Mouse (Mus musculus) stomach, embryonic 15.5 days (tissue): ENCODE measurements at regions not wholly inside any gene's neighbourhood (a gene's known extent, or its start where the extent isn't known, plus 50 kb on each side); places are given as distances from the start of the nearest gene placed in this dataset.

ENCODE experiments used
- ATAC-seq: fragments of 200-750 bp; cut with Nextera tagmentation; 2 replicates; pipeline ENCODE4 v1.8.0; 2017; ENCODE audit warnings: low read depth, moderate number of reproducible peaks, moderate TSS enrichment; ENCODE audit not compliant: insufficient read depth, low FRiP score
- H3K27ac ChIP-seq: fragments of 300-500 bp; sonication (generic); 2 replicates; pipeline ENCODE4 v1.5.1; 2015; ENCODE audit warnings: mild to moderate bottlenecking, inconsistent platforms
- H3K27me3 ChIP-seq: fragments of 300-500 bp; sonication (generic); replicated peaks from 2 replicates; pipeline ENCODE4 v1.6.1; 2015; ENCODE audit warnings: inconsistent platforms
- H3K36me3 ChIP-seq: fragments of 300-500 bp; sonication (generic); 2 replicates; pipeline ENCODE4 v1.6.1; 2015; ENCODE audit warnings: inconsistent platforms
- H3K4me1 ChIP-seq: fragments of 300-500 bp; sonication (generic); 2 replicates; pipeline ENCODE4 v1.6.1; 2015; ENCODE audit warnings: inconsistent platforms
- H3K4me2 ChIP-seq: fragments of 300-500 bp; sonication (generic); 2 replicates; pipeline ENCODE4 v1.6.1; 2015; ENCODE audit warnings: mild to moderate bottlenecking, inconsistent platforms
- H3K4me3 ChIP-seq: fragments of 300-500 bp; sonication (generic); replicated peaks from 2 replicates; pipeline ENCODE4 v1.5.1; 2015; ENCODE audit warnings: inconsistent platforms
- H3K9ac ChIP-seq: fragments of 300-500 bp; sonication (generic); 2 replicates; pipeline ENCODE4 v1.6.1; 2015; ENCODE audit warnings: inconsistent platforms
- H3K9me3 ChIP-seq: fragments of 300-500 bp; sonication (generic); 2 replicates; pipeline ENCODE4 v1.6.1; 2016; ENCODE audit warnings: inconsistent platforms
- WGBS: fragments of 180-500 bp; shearing (Covaris S2); methylation state at CpG from one replicate; pipeline ENCODE4 v1.1.7; 2015; 5-methylcytosine and 5-hydroxymethylcytosine counted together

- H3K9ac ChIP-seq, result no peak overlapping the region
- H3K4me1 ChIP-seq, result peaks cover 27% of the 10 kb centered on the region
- H3K27ac ChIP-seq, result peak overlapping the region; percentile 69
- H3K27me3 ChIP-seq, result no peaks in the 10 kb centered on the region
- WGBS, result 72% methylated on average over 4 of the region's 4 CpGs
- no peak for ATAC-seq
- peak overlapping the region; percentile 51; the same call in 1 of the 2 replicates for H3K4me2 ChIP-seq
- H3K9me3 ChIP-seq, result no peaks in the 10 kb centered on the region
- no peaks in the 10 kb centered on the region for H3K36me3 ChIP-seq
- H3K4me3 ChIP-seq, result no peak overlapping the region
These were observed 221.2 kb downstream of the Fam43a start for GRCm38 (mm10) chr16:30820761-30821160.

DNA sequence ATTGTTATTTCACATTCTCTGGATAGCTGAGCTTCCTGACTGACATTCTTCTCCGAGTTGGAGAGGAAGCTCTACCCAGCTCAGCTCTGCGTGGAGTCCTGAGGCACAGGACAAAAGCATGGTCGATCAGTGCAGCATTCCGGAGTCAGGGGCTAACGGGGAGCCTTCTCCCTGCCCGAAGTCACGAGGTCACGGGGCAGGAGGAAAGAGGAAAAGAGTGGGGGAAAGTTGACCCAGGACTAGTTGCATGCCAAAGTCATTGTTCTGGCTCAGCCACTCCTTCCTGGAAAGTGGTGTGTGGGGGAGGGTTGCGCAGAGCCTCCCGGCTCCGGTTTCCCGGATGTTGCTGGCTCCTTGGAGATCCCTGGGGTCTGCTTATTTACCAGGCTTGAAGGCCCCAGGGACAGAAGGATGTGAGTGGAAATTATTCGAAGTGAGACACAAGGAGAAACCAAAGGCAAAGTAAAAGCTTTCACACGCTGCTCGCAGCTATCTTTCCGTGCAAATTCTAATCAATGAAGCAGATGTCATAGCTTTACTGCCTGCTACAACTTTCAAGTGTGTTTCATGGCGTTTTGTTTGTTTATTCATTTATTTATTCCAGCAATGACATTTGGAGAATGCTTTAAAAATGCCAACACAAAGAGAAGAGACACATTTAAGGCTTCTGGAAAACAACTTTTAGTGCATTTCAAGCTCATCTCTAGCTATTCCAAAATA is 221.8 kb downstream of the Fam43a start:
- H3K4me1 ChIP-seq, result peaks cover 30% of the 10 kb centered on the region
- peak overlapping the region; percentile 51 for H3K4me2 ChIP-seq
- H3K9me3 ChIP-seq, result no peaks in the 10 kb centered on the region
- WGBS, result 7% methylated on average over 17 of the region's 17 CpGs
- peak overlapping the region; percentile 13; the same call in 1 of the 2 replicates for H3K4me3 ChIP-seq
- H3K36me3 ChIP-seq, result no peaks in the 10 kb centered on the region
- no peak overlapping the region for H3K9ac ChIP-seq
- peak overlapping the region; percentile 69 for H3K27ac ChIP-seq
- peak; percentile 76 for ATAC-seq
- no peaks in the 10 kb centered on the region for H3K27me3 ChIP-seq

- H3K4me3 ChIP-seq, result no peak overlapping the region
- ATAC-seq, result no peak
- H3K4me1 ChIP-seq, result peaks cover 30% of the 10 kb centered on the region
- no peaks in the 10 kb centered on the region for H3K9me3 ChIP-seq
- peak overlapping the region; percentile 69 for H3K27ac ChIP-seq
- H3K36me3 ChIP-seq, result no peaks in the 10 kb centered on the region
- H3K4me2 ChIP-seq, result peak overlapping the region; percentile 51; the same call in 1 of the 2 replicates
- no peaks in the 10 kb centered on the region for H3K27me3 ChIP-seq
- 34% methylated on average over 13 of the region's 13 CpGs for WGBS
- no peak overlapping the region for H3K9ac ChIP-seq
These were observed 222.5 kb downstream of the Fam43a start for GRCm38 (mm10) chr16:30821911-30822578.

- ATAC-seq, result no peak
- no peaks in the 10 kb centered on the region for H3K9me3 ChIP-seq
- no peak overlapping the region for H3K9ac ChIP-seq
- H3K4me2 ChIP-seq, result no peak overlapping the region
- WGBS, result 50% methylated on average over 3 of the region's 3 CpGs
- H3K27ac ChIP-seq, result no peak overlapping the region
- no peaks in the 10 kb centered on the region for H3K27me3 ChIP-seq
- no peak overlapping the region for H3K4me3 ChIP-seq
- H3K36me3 ChIP-seq, result no peaks in the 10 kb centered on the region
- H3K4me1 ChIP-seq, result peaks cover 17% of the 10 kb centered on the region
These were observed 226.6 kb downstream of the Fam43a start for GRCm38 (mm10) chr16:30826128-30826527.

GRCm38 (mm10) chr16:30827901-30828608 is 228.5 kb downstream of the Fam43a start:
- no peak overlapping the region for H3K4me2 ChIP-seq
- ATAC-seq, result 0 out of 2 replicates have a peak, but pooled peaks have one; percentile 9
- no peaks in the 10 kb centered on the region for H3K27me3 ChIP-seq
- no peak overlapping the region for H3K27ac ChIP-seq
- H3K4me3 ChIP-seq, result no peak overlapping the region
- H3K9me3 ChIP-seq, result no peaks in the 10 kb centered on the region
- no peak overlapping the region for H3K9ac ChIP-seq
- H3K4me1 ChIP-seq, result 0 out of 2 replicates have a peak, but pooled peaks cover 3% of the 10 kb centered on the region
- no peaks in the 10 kb centered on the region for H3K36me3 ChIP-seq
- 67% methylated on average over 9 of the region's 9 CpGs for WGBS

DNA sequence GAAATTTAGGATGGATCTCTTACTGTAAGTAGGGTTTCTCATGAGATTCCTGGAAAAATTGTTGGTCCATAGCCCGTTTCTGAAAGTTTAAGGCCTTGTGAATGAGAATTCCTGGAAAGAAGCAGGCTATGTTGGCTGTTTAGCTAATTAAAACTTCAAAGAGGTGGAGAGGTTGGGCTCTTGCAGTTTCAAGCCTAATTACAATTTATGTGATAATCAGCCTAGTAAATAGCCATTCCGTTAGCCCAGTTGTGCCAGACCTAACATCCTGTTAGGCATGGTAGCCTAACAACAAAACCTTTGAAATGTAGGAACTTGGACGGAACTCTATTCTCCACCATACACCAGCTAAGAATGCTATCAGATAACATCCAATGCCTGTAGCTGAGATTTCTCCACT is 235.0 kb downstream of the Fam43a start:
- no peaks in the 10 kb centered on the region for H3K9me3 ChIP-seq
- no peaks in the 10 kb centered on the region for H3K4me1 ChIP-seq
- H3K27me3 ChIP-seq, result no peaks in the 10 kb centered on the region
- no peak overlapping the region for H3K9ac ChIP-seq
- ATAC-seq, result no peak
- H3K4me3 ChIP-seq, result no peak overlapping the region
- H3K27ac ChIP-seq, result no peak overlapping the region
- WGBS, result 70% methylated on average over 3 of the region's 3 CpGs
- no peak overlapping the region for H3K4me2 ChIP-seq
- no peaks in the 10 kb centered on the region for H3K36me3 ChIP-seq

GRCm38 (mm10) chr16:30835678-30836077 is 236.2 kb downstream of the Fam43a start:
- WGBS, result 58% methylated on average over 2 of the region's 2 CpGs

GRCm38 (mm10) chr16:30842831-30843230 is 238.4 kb downstream of the Xxylt1 start:
- whole genome bisulfite sequencing, result 86% methylated on average over 2 of the region's 2 CpGs
- no peaks in the 10 kb centered on the region for H3K27me3 ChIP-seq

More at GRCm38 (mm10) chr16:30835678-30836077, 236.2 kb downstream of the Fam43a start:
- no peak overlapping the region for H3K4me2 ChIP-seq
- no peak overlapping the region for H3K9ac ChIP-seq
- no peak for ATAC-seq
- no peaks in the 10 kb centered on the region for H3K27me3 ChIP-seq
- no peak overlapping the region for H3K4me3 ChIP-seq
- H3K27ac ChIP-seq, result no peak overlapping the region
- H3K9me3 ChIP-seq, result no peaks in the 10 kb centered on the region
- H3K4me1 ChIP-seq, result no peaks in the 10 kb centered on the region
- no peaks in the 10 kb centered on the region for H3K36me3 ChIP-seq

DNA sequence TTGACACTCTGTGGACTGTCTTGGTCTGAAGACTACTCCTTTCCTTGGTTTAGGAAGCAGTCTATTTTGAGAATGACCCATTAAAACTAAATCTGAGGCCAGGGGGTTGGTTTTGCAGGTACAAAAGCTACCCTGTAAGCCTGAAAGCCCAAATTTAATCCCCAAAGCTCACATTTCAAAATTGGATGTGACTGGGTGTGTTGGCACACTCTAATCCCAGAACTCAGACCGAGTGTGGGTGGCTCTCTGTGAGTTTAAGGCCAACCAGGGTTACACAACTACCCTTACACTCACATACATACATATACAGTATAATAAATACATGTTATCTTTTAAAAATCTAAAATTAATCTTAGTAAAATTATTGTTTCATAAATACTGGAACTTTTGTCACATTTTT is 228.6 kb downstream of the Xxylt1 start:
- Histone ChIP-seq H3K9ac (no peak overlapping the region), H3K4me1 (no peaks in the 10 kb centered on the region), H3K4me3 (no peak overlapping the region), H3K4me2 (no peak overlapping the region), H3K36me3 (no peaks in the 10 kb centered on the region), H3K9me3 (no peaks in the 10 kb centered on the region), H3K27ac (no peak overlapping the region), H3K27me3 (no peaks in the 10 kb centered on the region)
- WGBS, result 70% methylated on average over 1 of the region's 1 CpGs
- ATAC-seq, result no peak

More at GRCm38 (mm10) chr16:30842831-30843230, 238.4 kb downstream of the Xxylt1 start:
- Histone ChIP-seq H3K36me3 (no peaks in the 10 kb centered on the region), H3K4me3 (no peak overlapping the region), H3K9me3 (no peaks in the 10 kb centered on the region), H3K27ac (no peak overlapping the region), H3K9ac (no peak overlapping the region), H3K4me1 (no peaks in the 10 kb centered on the region), H3K4me2 (no peak overlapping the region)
- no peak for ATAC-seq

DNA sequence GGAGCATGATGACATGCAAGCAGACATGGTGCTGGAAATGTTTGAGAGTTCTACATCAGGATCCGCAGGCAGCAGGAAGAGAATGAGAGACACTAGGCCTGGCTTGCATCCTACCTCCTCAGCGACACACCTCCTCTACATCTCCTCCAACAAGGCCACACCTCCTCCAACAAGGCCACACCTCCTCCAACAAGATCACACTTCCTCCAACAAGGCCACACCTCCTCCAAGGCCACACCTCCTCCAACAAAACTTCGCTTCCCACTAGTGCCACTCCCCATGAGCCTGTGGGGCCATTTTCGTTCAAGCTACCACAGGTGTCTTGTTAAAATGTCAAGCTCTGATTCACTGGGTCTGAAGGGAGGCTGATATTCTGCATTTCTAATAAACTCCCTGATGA is 226.5 kb downstream of the Xxylt1 start:
- Histone ChIP-seq H3K4me1 (no peaks in the 10 kb centered on the region), H3K36me3 (no peaks in the 10 kb centered on the region), H3K4me2 (no peak overlapping the region), H3K9me3 (no peaks in the 10 kb centered on the region), H3K27ac (no peak overlapping the region), H3K27me3 (no peaks in the 10 kb centered on the region), H3K4me3 (no peak overlapping the region), H3K9ac (no peak overlapping the region)
- 74% methylated on average over 4 of the region's 4 CpGs for WGBS
- no peak for ATAC-seq

- Histone ChIP-seq H3K9me3 (no peaks in the 10 kb centered on the region), H3K27ac (no peak overlapping the region), H3K4me2 (no peak overlapping the region), H3K27me3 (no peaks in the 10 kb centered on the region), H3K36me3 (no peaks in the 10 kb centered on the region), H3K4me3 (no peak overlapping the region), H3K9ac (no peak overlapping the region), H3K4me1 (no peaks in the 10 kb centered on the region)
- no peak for ATAC-seq
- 59% methylated on average over 2 of the region's 2 CpGs for WGBS
These were observed 223.6 kb downstream of the Xxylt1 start for GRCm38 (mm10) chr16:30857656-30858055.
